Mouse (Mus musculus): ENCODE results near the gene Usp48.

GRCm38 (mm10) chr4:137622847-137623246 is 29.3 kb downstream of the Usp48 start:
- TF ChIP-seq RCOR1 (IDR thresholded peaks at IDR 0.05; ENCODE audit: low read depth, low read length) (no peak), CTCF (IDR thresholded peaks at IDR 0.05 in 2 of 3, conservative IDR thresholded peaks at IDR 0.05 in 1 of 3; ENCODE audit: control insufficient read depth in 1 of 3, insufficient read depth in 1 of 3, low read depth in 2 of 3, low read length in 3 of 3, poor library complexity in 1 of 3, severe bottlenecking in 1 of 3) (no peak)

Measured in MEL (cell line).